Mouse (Mus musculus) gastrocnemius, adult 8-10 months (tissue): Measurements from ENCODE around the gene Tmem223. TPM values are rescaled to one million over a fixed set of nuclear protein-coding genes. Genes with fewer than 3 reads are reported as not detected.
"Not testable (repeated sequence)": the region's sequence is repeated elsewhere in the genome, so short reads cannot be mapped to it uniquely, and the experiment has no call there.

Experiments
- DNase-seq, 2 experiments: peaks; one replicate each; pipeline ENCODE4 v3.0.0; 2022; ENCODE audit warnings: low spot score in 2 of 2
- total RNA-seq, 4 experiments: library from RNA; stranded (reverse); gene quantifications; 2 replicates each; pipeline ENCODE4 v1.2.4; 2022

Tmem223 gene
- 100 to 1,000 TPM in 3 of 4 experiments, 10 to 100 TPM in 1; 99.3 to 133 (median 107) TPM for total RNA-seq

- DNase-seq, result peak; percentile 45 to 71
Measured at GRCm38 (mm10) chr19:8770567-8771270, at the start of gene Tmem223. Gene Tmem223, plus strand, starts transcription at chr19:8770996.

- no peak for DNase-seq
Measured at GRCm38 (mm10) chr19:8721378-8721777, 49.4 kb upstream of the Tmem223 start.

- DNase-seq, result no peak
Measured at GRCm38 (mm10) chr19:8722021-8722420, 48.8 kb upstream of the Tmem223 start.

GRCm38 (mm10) chr19:8722559-8722906, 48.3 kb upstream of the Tmem223 start:
- DNase-seq, result no peak

GRCm38 (mm10) chr19:8722907-8723573, 47.8 kb upstream of the Tmem223 start, which contains the start of gene Slc3a2:
Gene Slc3a2, minus strand, starts transcription at chr19:8723369.
- peak; percentile 92 to 95 for DNase-seq

- DNase-seq, result no peak
Measured at GRCm38 (mm10) chr19:8723574-8724346, 47.0 kb upstream of the Tmem223 start.

- DNase-seq, result no peak
Measured at GRCm38 (mm10) chr19:8724392-8724791, 46.4 kb upstream of the Tmem223 start.

- DNase-seq, result no peak
Measured at GRCm38 (mm10) chr19:8725081-8725613, 45.6 kb upstream of the Tmem223 start.

- DNase-seq, result no peak
Measured at GRCm38 (mm10) chr19:8726609-8727390, 44.0 kb upstream of the Tmem223 start.

- DNase-seq, result no peak
Measured at GRCm38 (mm10) chr19:8727495-8728114, 43.2 kb upstream of the Tmem223 start.

GRCm38 (mm10) chr19:8728335-8729099, 42.3 kb upstream of the Tmem223 start:
- not testable (repeated sequence) for DNase-seq

GRCm38 (mm10) chr19:8734334-8734733, 36.5 kb upstream of the Tmem223 start:
- DNase-seq, result no peak

- DNase-seq, result peak; percentile 76 to 79
Measured at GRCm38 (mm10) chr19:8735389-8736159, 35.2 kb upstream of the Tmem223 start, which contains the start of gene Wdr74. Gene Wdr74, plus strand, starts transcription at chr19:8735827.

- no peak for DNase-seq
Measured at GRCm38 (mm10) chr19:8736160-8736467, 34.7 kb upstream of the Tmem223 start.

GRCm38 (mm10) chr19:8738911-8739310, 31.9 kb upstream of the Tmem223 start:
- no peak for DNase-seq

GRCm38 (mm10) chr19:8739646-8740045, 31.1 kb upstream of the Tmem223 start:
- DNase-seq, result no peak

GRCm38 (mm10) chr19:8740603-8741002, 30.2 kb upstream of the Tmem223 start, which contains the start of gene 1700092M07Rik:
Gene 1700092M07Rik, plus strand, starts transcription at chr19:8740718.
- DNase-seq, result no peak

GRCm38 (mm10) chr19:8741243-8741869, 29.4 kb upstream of the Tmem223 start, which contains the start of gene Stx5a:
Gene Stx5a, plus strand, starts transcription at chr19:8741413.
- DNase-seq, result peak; percentile 92 to 95
